Mouse (Mus musculus): ENCODE measurements around the gene Adcy9. TPM values are rescaled to one million over a fixed set of nuclear protein-coding genes. Genes with fewer than 3 reads are reported as not detected.

Gene Adcy9
- polyA plus RNA-seq, 1 experiment from 2014 or later, result 1.1 TPM

- no peak for DNase-seq (ENCODE audit: low spot score)
- 87% methylated on average over 8 of the region's 8 CpGs for WGBS
- peaks cover 51% of the 10 kb centered on the region for H3K27me3 ChIP-seq (ENCODE audit: insufficient read depth, poor library complexity, severe bottlenecking)
Observed at GRCm38 (mm10) chr16:4414881-4415585, 5.3 kb downstream of the Adcy9 start.

GRCm38 (mm10) chr16:4413988-4414880 is 6.1 kb downstream of the Adcy9 start:
- Histone ChIP-seq H3K36me3 (no peaks in the 10 kb centered on the region; the same call in 1 of the 2 replicates), H3K9me3 (no peaks in the 10 kb centered on the region), H3K27me3 (ENCODE audit: insufficient read depth, poor library complexity, severe bottlenecking) (peaks cover 44% of the 10 kb centered on the region), H3K4me1 (replicated peaks) (peaks cover 13% of the 10 kb centered on the region), H3K27ac (no peak overlapping the region), H3K4me3 (no peak overlapping the region)
- DNase-seq (ENCODE audit: low spot score), result no peak
- 75% methylated on average over 9 of the region's 9 CpGs for WGBS

More at GRCm38 (mm10) chr16:4414881-4415585, 5.3 kb downstream of the Adcy9 start:
- H3K9me3 ChIP-seq, result no peaks in the 10 kb centered on the region
- peaks cover 21% of the 10 kb centered on the region for H3K4me1 ChIP-seq (replicated peaks)
- no peak overlapping the region for H3K27ac ChIP-seq
- H3K36me3 ChIP-seq, result no peaks in the 10 kb centered on the region; the same call in 1 of the 2 replicates
- no peak overlapping the region for H3K4me3 ChIP-seq

DNA sequence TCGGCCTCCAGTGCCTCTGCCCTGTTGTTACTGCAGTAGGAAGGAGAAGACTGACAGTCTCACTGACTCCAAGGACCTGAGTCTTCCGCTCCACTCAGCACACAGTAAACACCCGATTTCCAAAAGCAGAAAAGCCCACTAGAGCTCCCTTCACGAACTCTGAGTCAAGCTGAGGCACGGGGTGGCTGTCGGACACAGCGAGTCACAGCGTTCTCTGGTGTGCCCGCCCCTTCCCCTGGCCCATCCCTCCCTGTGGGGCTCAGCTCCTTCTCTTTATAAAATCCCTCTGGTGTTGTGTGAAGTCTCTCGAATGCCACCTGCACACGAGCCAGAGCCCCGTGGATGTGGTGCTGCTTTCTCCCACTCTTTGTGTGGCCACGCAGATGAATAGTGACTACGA is 7.0 kb downstream of the Adcy9 start:
- no peak for DNase-seq (ENCODE audit: low spot score)
- Histone ChIP-seq H3K9me3 (no peaks in the 10 kb centered on the region), H3K36me3 (no peaks in the 10 kb centered on the region; the same call in 1 of the 2 replicates), H3K4me3 (no peak overlapping the region), H3K27ac (no peak overlapping the region), H3K27me3 (ENCODE audit: insufficient read depth, poor library complexity, severe bottlenecking) (peaks cover 35% of the 10 kb centered on the region), H3K4me1 (replicated peaks) (peaks cover 5% of the 10 kb centered on the region; the same call in 1 of the 2 replicates)
- 59% methylated on average over 14 of the region's 14 CpGs for WGBS

DNA sequence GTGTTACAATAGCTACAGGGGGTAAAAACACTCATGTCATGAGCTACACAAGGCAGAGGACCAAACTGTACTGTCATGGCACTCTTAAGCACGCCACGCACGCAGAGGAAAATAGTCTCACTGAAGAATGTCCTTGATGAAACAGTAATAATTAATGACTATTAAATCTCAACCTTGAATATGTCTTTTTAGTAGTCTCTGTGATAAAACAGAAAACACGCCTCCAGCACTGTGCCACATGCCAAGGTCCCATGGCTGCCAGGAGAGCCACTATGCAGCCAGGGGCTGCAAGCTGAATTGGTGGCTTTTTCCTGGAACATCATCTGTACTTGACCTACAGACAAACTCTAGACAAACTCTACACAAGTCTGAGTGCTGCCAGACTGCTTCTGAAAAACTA is 8.0 kb downstream of the Adcy9 start:
- WGBS, result 90% methylated on average over 4 of the region's 4 CpGs
- Histone ChIP-seq H3K36me3 (no peaks in the 10 kb centered on the region), H3K27me3 (ENCODE audit: insufficient read depth, poor library complexity, severe bottlenecking) (peaks cover 25% of the 10 kb centered on the region), H3K4me1 (replicated peaks) (peaks cover 5% of the 10 kb centered on the region; the same call in 1 of the 2 replicates), H3K27ac (no peak overlapping the region), H3K9me3 (no peaks in the 10 kb centered on the region), H3K4me3 (no peak overlapping the region)
- no peak for DNase-seq (ENCODE audit: low spot score)

- Histone ChIP-seq H3K27me3 (ENCODE audit: insufficient read depth, poor library complexity, severe bottlenecking) (peaks cover 21% of the 10 kb centered on the region), H3K36me3 (no peaks in the 10 kb centered on the region), H3K9me3 (no peaks in the 10 kb centered on the region), H3K27ac (no peak overlapping the region), H3K4me1 (replicated peaks) (peaks cover 5% of the 10 kb centered on the region; the same call in 1 of the 2 replicates), H3K4me3 (no peak overlapping the region)
- 65% methylated on average over 2 of the region's 2 CpGs for WGBS
- DNase-seq (ENCODE audit: low spot score), result no peak
Observed at GRCm38 (mm10) chr16:4411296-4411695, 9.0 kb downstream of the Adcy9 start.

- WGBS, result 83% methylated on average over 2 of the region's 2 CpGs
- no peak for DNase-seq (ENCODE audit: low spot score)
- Histone ChIP-seq H3K9me3 (no peaks in the 10 kb centered on the region), H3K27ac (no peak overlapping the region), H3K4me3 (no peak overlapping the region), H3K36me3 (no peaks in the 10 kb centered on the region), H3K4me1 (replicated peaks) (no peaks in the 10 kb centered on the region), H3K27me3 (ENCODE audit: insufficient read depth, poor library complexity, severe bottlenecking) (no peaks in the 10 kb centered on the region)
Observed at GRCm38 (mm10) chr16:4407536-4407935, 12.8 kb downstream of the Adcy9 start.

GRCm38 (mm10) chr16:4406706-4407105 is 13.6 kb downstream of the Adcy9 start:
- 78% methylated on average over 4 of the region's 4 CpGs for WGBS
- DNase-seq (ENCODE audit: low spot score), result no peak
- Histone ChIP-seq H3K4me1 (replicated peaks) (no peaks in the 10 kb centered on the region), H3K4me3 (no peak overlapping the region), H3K27me3 (ENCODE audit: insufficient read depth, poor library complexity, severe bottlenecking) (no peaks in the 10 kb centered on the region), H3K27ac (no peak overlapping the region), H3K9me3 (no peaks in the 10 kb centered on the region), H3K36me3 (no peaks in the 10 kb centered on the region)

DNA sequence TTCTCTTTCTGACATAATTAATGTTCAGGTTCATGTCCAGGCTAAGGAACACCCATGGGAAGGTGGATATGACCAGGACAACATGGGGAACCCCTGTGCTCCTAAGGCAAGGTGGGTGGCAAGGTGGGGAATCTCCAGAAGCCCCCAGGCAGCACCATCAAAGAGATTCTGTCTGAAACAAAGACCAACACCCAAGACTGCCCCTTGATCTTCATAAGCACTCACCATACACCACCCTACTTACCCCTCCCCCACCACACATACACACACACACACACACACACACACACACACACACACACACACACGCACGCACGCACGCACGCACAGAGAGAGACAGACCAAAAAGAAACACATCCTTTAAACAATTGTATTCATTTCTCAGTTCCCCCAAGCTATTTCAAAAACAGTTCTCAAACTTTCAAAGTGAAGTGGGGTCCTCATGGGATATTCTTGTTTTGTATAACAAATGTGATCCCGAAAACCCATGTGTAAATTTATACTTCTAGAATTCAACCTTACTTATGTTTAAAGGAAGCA is 14.2 kb downstream of the Adcy9 start:
- H3K27ac ChIP-seq, result no peak overlapping the region
- no peaks in the 10 kb centered on the region for H3K4me1 ChIP-seq (replicated peaks)
- H3K27me3 ChIP-seq (ENCODE audit: insufficient read depth, poor library complexity, severe bottlenecking), result no peaks in the 10 kb centered on the region
- H3K9me3 ChIP-seq, result no peaks in the 10 kb centered on the region
- H3K36me3 ChIP-seq, result no peaks in the 10 kb centered on the region
- no peak overlapping the region for H3K4me3 ChIP-seq
- WGBS, result 91% methylated on average over 6 of the region's 6 CpGs
- no peak for DNase-seq (ENCODE audit: low spot score)

GRCm38 (mm10) chr16:4404933-4405761 is 15.2 kb downstream of the Adcy9 start:
- H3K27me3 ChIP-seq (ENCODE audit: insufficient read depth, poor library complexity, severe bottlenecking), result no peaks in the 10 kb centered on the region
- 67% methylated on average over 8 of the region's 8 CpGs for WGBS
- no peak overlapping the region for H3K4me3 ChIP-seq
- no peak overlapping the region for H3K27ac ChIP-seq
- no peaks in the 10 kb centered on the region for H3K36me3 ChIP-seq
- H3K9me3 ChIP-seq, result no peaks in the 10 kb centered on the region
- DNase-seq (ENCODE audit: low spot score), result no peak
- H3K4me1 ChIP-seq (replicated peaks), result no peaks in the 10 kb centered on the region

DNA sequence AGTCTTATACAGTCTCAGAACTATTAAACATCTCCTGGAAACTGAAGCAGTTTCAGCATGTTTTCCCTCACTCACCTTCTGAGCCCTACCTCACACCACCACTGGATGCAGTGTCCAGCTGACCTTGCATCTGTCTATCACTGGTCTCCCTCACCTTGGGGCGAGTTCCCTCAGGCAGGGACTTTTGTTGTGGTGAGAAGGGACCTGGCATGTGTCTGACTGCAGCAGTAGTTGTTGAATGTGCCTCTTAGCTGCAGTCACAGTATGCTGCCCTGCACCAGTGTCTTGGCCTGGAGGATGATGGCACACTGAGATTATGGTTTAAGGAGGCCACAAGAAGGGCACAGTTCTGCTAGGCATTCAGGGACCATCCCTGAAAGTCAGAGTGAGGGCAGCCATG is 19.2 kb downstream of the Adcy9 start:
- 70% methylated on average over 1 of the region's 1 CpGs for WGBS
- Histone ChIP-seq H3K36me3 (no peaks in the 10 kb centered on the region), H3K4me1 (replicated peaks) (no peaks in the 10 kb centered on the region)

GRCm38 (mm10) chr16:4399471-4400223 is 20.7 kb downstream of the Adcy9 start:
- H3K4me1 ChIP-seq (replicated peaks), result no peaks in the 10 kb centered on the region
- WGBS, result 89% methylated on average over 5 of the region's 5 CpGs
- no peaks in the 10 kb centered on the region for H3K9me3 ChIP-seq
- no peak overlapping the region for H3K27ac ChIP-seq
- no peak for DNase-seq (ENCODE audit: low spot score)
- H3K4me3 ChIP-seq, result no peak overlapping the region
- H3K27me3 ChIP-seq (ENCODE audit: insufficient read depth, poor library complexity, severe bottlenecking), result no peaks in the 10 kb centered on the region
- no peaks in the 10 kb centered on the region for H3K36me3 ChIP-seq

More for the DNA sequence above, 19.2 kb downstream of the Adcy9 start:
- Histone ChIP-seq H3K27me3 (ENCODE audit: insufficient read depth, poor library complexity, severe bottlenecking) (no peaks in the 10 kb centered on the region), H3K9me3 (no peaks in the 10 kb centered on the region), H3K4me3 (no peak overlapping the region), H3K27ac (no peak overlapping the region)
- DNase-seq (ENCODE audit: low spot score), result no peak

- no peak overlapping the region for H3K4me3 ChIP-seq
- 90% methylated on average over 2 of the region's 2 CpGs for WGBS
Observed at GRCm38 (mm10) chr16:4398782-4399181, 21.5 kb downstream of the Adcy9 start.

More at GRCm38 (mm10) chr16:4398782-4399181, 21.5 kb downstream of the Adcy9 start:
- Histone ChIP-seq H3K4me1 (replicated peaks) (no peaks in the 10 kb centered on the region), H3K9me3 (no peaks in the 10 kb centered on the region), H3K27ac (no peak overlapping the region), H3K36me3 (no peaks in the 10 kb centered on the region), H3K27me3 (ENCODE audit: insufficient read depth, poor library complexity, severe bottlenecking) (no peaks in the 10 kb centered on the region)
- no peak for DNase-seq (ENCODE audit: low spot score)

Data from hindbrain, embryonic 10.5 days (tissue).